Mouse (Mus musculus) right cerebral cortex, postnatal 25 days (tissue): Measurements from ENCODE around the gene Nup62cl.

Source experiments
- DNase-seq: peaks from one replicate; pipeline ENCODE4 v3.0.0; 2022

Gene Nup62cl

GRCm38 (mm10) chrX:140062135-140062975, at the start of gene Nup62cl, which contains the start of gene Pih1h3b:
Gene Nup62cl, minus strand, starts transcription at chrX:140062712.
Gene Pih1h3b, plus strand, starts transcription at chrX:140062879.
- DNase-seq = peak; percentile 3

DNA sequence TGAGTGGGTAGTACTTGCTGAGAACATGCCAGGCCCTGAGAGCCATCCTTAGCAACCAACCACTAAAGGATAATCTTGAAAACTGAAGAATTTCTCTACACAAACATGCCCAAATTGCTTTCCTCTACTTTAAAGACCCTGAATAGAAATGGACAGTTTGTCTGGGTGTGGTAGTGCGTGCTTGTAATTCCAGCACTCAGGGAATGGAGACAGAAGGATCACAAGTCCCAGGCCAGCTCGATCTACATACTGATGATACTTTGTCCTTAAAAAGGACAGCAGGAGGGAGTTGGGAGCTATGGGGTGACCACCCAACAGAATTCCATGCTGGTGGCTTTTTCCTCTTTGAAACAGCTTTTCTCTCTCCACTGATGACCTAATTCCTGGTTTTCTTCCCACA, 31.6 kb upstream of the Nup62cl start:
- DNase-seq = no peak

- no peak for DNase-seq
Measured at GRCm38 (mm10) chrX:140082535-140082934, 20.0 kb upstream of the Nup62cl start.

DNA sequence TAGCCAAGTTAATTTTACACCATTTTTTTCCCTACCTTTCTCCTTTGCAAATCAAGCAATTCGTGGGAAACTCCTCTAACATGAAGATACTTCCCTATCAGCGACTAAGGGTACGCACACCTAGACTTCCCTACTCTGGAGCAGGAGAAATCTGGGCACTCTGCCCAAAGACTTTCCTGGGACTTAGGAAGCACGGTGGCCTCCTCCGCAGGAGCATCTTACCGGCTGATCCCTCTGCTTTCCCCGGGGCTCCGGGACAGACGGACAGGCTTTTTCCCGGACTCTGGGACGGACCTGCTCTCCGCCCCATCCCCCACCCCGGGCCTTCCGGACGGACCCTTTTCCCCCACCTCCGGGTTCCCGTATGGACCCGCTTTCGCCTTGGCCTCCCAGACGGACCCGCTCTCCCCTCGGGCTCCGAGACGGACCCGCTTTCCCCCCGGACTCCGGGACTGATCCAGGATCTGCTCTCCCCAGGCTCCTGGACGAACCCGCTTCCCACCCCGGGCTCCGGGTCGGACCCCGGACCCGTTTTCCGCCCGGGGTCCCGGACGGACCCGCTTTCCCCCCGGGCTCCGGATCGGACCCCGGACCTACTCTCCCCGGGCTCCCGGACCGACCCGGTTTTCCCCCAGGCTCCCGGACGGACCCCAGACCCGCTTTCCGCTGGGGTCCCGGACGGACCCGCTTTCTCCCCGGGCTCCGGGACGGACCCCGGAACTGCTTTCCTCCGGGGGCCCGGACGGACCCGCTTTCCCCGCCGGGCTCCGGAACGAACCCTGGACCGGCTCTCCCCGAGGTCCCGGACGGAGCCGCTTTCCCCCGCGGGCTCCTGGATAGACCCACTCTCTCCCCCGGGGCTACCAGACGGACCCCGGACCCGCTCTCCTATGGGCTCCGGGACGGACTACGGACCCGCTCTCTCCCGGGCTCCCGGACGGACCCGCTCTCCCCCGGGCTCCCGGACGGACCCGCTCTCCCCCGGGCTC, 1.3 kb downstream of the Nup62cl start:
- DNase-seq = no peak

DNA sequence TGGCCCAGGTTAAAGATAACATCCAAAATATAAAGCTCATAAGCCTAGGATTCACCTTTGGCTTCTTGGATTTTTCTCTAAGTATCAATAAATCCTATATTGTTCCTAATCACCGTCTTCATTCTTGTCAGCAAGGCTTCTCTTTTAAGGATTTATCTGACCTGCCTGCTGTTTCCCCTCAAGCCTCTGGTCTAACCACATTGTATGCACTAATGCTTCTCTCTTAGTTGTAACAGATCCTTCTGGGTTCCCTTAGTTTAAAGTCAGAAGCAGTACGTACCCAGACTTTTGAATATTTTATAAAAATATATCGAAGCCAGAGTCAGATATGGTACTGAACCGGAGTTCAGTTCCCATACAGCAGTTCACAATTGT, 63.8 kb downstream of the Nup62cl start:
- DNase-seq = no peak

- DNase-seq = peak; percentile 43
Measured at GRCm38 (mm10) chrX:139997740-139998690, 64.5 kb downstream of the Nup62cl start, which contains the start of gene Rbm41. Gene Rbm41, minus strand, starts transcription at chrX:139998595.

DNA sequence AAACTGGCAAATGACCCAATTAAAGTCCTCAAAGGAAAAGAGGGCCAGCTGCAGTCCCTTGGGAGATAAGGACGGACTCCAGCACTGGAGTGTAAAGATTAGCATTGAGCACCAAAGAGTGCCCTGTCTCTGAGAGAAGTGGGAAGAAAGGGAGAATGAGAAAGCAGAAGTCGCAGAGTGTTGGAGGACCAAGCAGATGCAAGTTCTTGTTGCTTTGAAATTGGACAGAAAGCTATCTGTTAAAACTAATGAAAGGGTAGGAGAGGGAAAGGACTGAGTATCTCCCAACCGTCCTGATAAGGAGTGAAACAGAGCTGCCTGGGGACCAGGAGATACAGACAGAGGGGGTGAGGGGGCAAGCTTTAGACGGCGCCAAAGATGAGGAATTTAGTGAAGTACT, 80.4 kb downstream of the Nup62cl start:
- no peak for DNase-seq
